Comparison of ENCODE assay signal across 8 mouse cellular contexts in genomic region chr11:70686901-70687566, GRCm38 (mm10). TPM values are rescaled to one million over a fixed set of nuclear protein-coding genes. Genes with fewer than 3 reads are reported as not detected.
A peak's percentile ranks its signal among the peaks of the same experiment; 100 is the strongest.
DNase-seq lines count a peak whose midpoint lies in the region; ATAC-seq and TF ChIP-seq lines count a peak whose summit lies in the region.

No protein-coding gene starts in this region.

- no peaks in the 10 kb centered on the region for H3K27me3 ChIP-seq in neural tube, embryonic 11.5 days (ENCODE audit: control insufficient read depth, insufficient read depth, low read length)
- no peaks in the 10 kb centered on the region for H3K27me3 ChIP-seq in forebrain, embryonic 15.5 days
- H3K27me3 ChIP-seq in intestine, postnatal 0 days (replicated peaks; ENCODE audit: control insufficient read depth, insufficient read depth, low read length): no peaks in the 10 kb centered on the region
- H3K27me3 ChIP-seq in limb, embryonic 15.5 days: no peaks in the 10 kb centered on the region
- no peaks in the 10 kb centered on the region for H3K27me3 ChIP-seq in midbrain, postnatal 0 days (ENCODE audit: insufficient read depth, low read length)

- H3K36me3 ChIP-seq in neural tube, embryonic 11.5 days (ENCODE audit: control insufficient read depth, insufficient read depth, low read length): no peaks in the 10 kb centered on the region
- H3K36me3 ChIP-seq in forebrain, embryonic 15.5 days: peaks cover 25% of the 10 kb centered on the region
- peaks cover 33% of the 10 kb centered on the region for H3K36me3 ChIP-seq in intestine, postnatal 0 days (ENCODE audit: control insufficient read depth, insufficient read depth)
- H3K36me3 ChIP-seq in limb, embryonic 15.5 days: peaks cover 35% of the 10 kb centered on the region
- H3K36me3 ChIP-seq in midbrain, postnatal 0 days (ENCODE audit: insufficient read depth, low read length): peaks cover 15% of the 10 kb centered on the region

- peak overlapping the region; percentile 85 for H3K4me3 ChIP-seq in neural tube, embryonic 11.5 days (ENCODE audit: low read depth, low read length)
- peak overlapping the region; percentile 90 for H3K4me3 ChIP-seq in forebrain, embryonic 15.5 days
- H3K4me3 ChIP-seq in intestine, postnatal 0 days (ENCODE audit: low read depth, low read length): peak overlapping the region; percentile 80
- H3K4me3 ChIP-seq in limb, embryonic 15.5 days: peak overlapping the region; percentile 68
- peak overlapping the region; percentile 76 for H3K4me3 ChIP-seq in midbrain, postnatal 0 days (ENCODE audit: low read depth, low read length)

- TF ChIP-seq CTCF in intestine, postnatal 0 days (IDR thresholded peaks at IDR 0.05; ENCODE audit: low read depth): peak; percentile 42
- TF ChIP-seq CTCF in midbrain, postnatal 0 days (IDR thresholded peaks at IDR 0.05): peak; percentile 35

- H3K9ac ChIP-seq in neural tube, embryonic 11.5 days (ENCODE audit: low read length): peak overlapping the region; percentile 70
- H3K9ac ChIP-seq in forebrain, embryonic 15.5 days (replicated peaks): peak overlapping the region; percentile 87
- peak overlapping the region; percentile 85 for H3K9ac ChIP-seq in intestine, postnatal 0 days (ENCODE audit: low read depth, low read length)
- H3K9ac ChIP-seq in limb, embryonic 15.5 days: peak overlapping the region; percentile 73
- H3K9ac ChIP-seq in midbrain, postnatal 0 days (replicated peaks; ENCODE audit: low read length, poor library complexity, severe bottlenecking): peak overlapping the region; percentile 89

- ATAC-seq in neural tube, embryonic 11.5 days (ENCODE audit: insufficient read depth, low FRiP score, low TSS enrichment): peak; percentile 36; the same call in 1 of the 2 replicates
- peak; percentile 77 for ATAC-seq in forebrain, embryonic 15.5 days (replicated peaks)
- ATAC-seq in intestine, postnatal 0 days: peak; percentile 36; the same call in 1 of the 2 replicates
- ATAC-seq in limb, embryonic 15.5 days (ENCODE audit: insufficient number of reproducible peaks, low FRiP score, low TSS enrichment, low read depth): peak; percentile 50
- no peak; the same call in 1 of the 2 replicates for ATAC-seq in midbrain, postnatal 0 days (ENCODE audit: low FRiP score)

- H3K27ac ChIP-seq in neural tube, embryonic 11.5 days (ENCODE audit: low read depth, low read length): peak overlapping the region; percentile 46
- H3K27ac ChIP-seq in forebrain, embryonic 15.5 days (replicated peaks): peak overlapping the region; percentile 91
- peak overlapping the region; percentile 92 for H3K27ac ChIP-seq in intestine, postnatal 0 days (ENCODE audit: low read depth, low read length)
- peak overlapping the region; percentile 90 for H3K27ac ChIP-seq in limb, embryonic 15.5 days
- peak overlapping the region; percentile 80 for H3K27ac ChIP-seq in midbrain, postnatal 0 days (ENCODE audit: low read depth, low read length)

- DNase-seq in neural tube, embryonic 11.5 days (ENCODE audit: low spot score): peak; percentile 45
- no peak for DNase-seq in neural tube, embryonic 10.5 days (ENCODE audit: extremely low spot score, low spot score)
- DNase-seq in cerebellum, adult 11 months: peak; percentile 69
- DNase-seq in midbrain, postnatal 0 days (ENCODE audit: low spot score): peak; percentile 57
- no peak for DNase-seq in thymus, postnatal 4 days

- 2% methylated on average over 16 of the region's 16 CpGs for WGBS in neural tube, embryonic 11.5 days
- 5% methylated on average over 16 of the region's 16 CpGs for WGBS in forebrain, embryonic 15.5 days
- 1% methylated on average over 16 of the region's 16 CpGs for WGBS in intestine, postnatal 0 days
- WGBS in limb, embryonic 15.5 days: 2% methylated on average over 16 of the region's 16 CpGs
- WGBS in midbrain, postnatal 0 days: 4% methylated on average over 16 of the region's 16 CpGs

- peaks cover 15% of the 10 kb centered on the region for H3K4me1 ChIP-seq in neural tube, embryonic 11.5 days (ENCODE audit: control insufficient read depth, insufficient read depth, low read length)
- peaks cover 32% of the 10 kb centered on the region for H3K4me1 ChIP-seq in forebrain, embryonic 15.5 days
- peaks cover 12% of the 10 kb centered on the region for H3K4me1 ChIP-seq in intestine, postnatal 0 days (replicated peaks; ENCODE audit: control insufficient read depth, insufficient read depth, low read length)
- H3K4me1 ChIP-seq in limb, embryonic 15.5 days: peaks cover 26% of the 10 kb centered on the region
- peaks cover 14% of the 10 kb centered on the region for H3K4me1 ChIP-seq in midbrain, postnatal 0 days (ENCODE audit: insufficient read depth, low read length)

- peak overlapping the region; percentile 87 for H3K4me2 ChIP-seq in neural tube, embryonic 11.5 days (ENCODE audit: low read depth)
- peak overlapping the region; percentile 85 for H3K4me2 ChIP-seq in forebrain, embryonic 15.5 days (replicated peaks)
- H3K4me2 ChIP-seq in intestine, postnatal 0 days (replicated peaks; ENCODE audit: low read depth): peak overlapping the region; percentile 93
- H3K4me2 ChIP-seq in limb, embryonic 15.5 days: peak overlapping the region; percentile 77
- peak overlapping the region; percentile 59 for H3K4me2 ChIP-seq in midbrain, postnatal 0 days (ENCODE audit: low read depth, low read length, poor library complexity, severe bottlenecking)

- H3K9me3 ChIP-seq in neural tube, embryonic 11.5 days (ENCODE audit: control insufficient read depth, low read length): no peaks in the 10 kb centered on the region
- H3K9me3 ChIP-seq in forebrain, embryonic 15.5 days: no peaks in the 10 kb centered on the region
- H3K9me3 ChIP-seq in intestine, postnatal 0 days (ENCODE audit: control insufficient read depth): no peaks in the 10 kb centered on the region
- H3K9me3 ChIP-seq in limb, embryonic 15.5 days: no peaks in the 10 kb centered on the region
- no peaks in the 10 kb centered on the region for H3K9me3 ChIP-seq in midbrain, postnatal 0 days (ENCODE audit: low read length)

RNA-seq across cellular contexts. Expression of gene Camta2, which starts 0.9 kb away (rescaled TPM):
- 10.7 and 10.8 TPM in 2 replicates for polyA plus RNA-seq in neural tube, embryonic 11.5 days (2014; fragmentation: Nextera tagmentation; extraction: Ambion mirVana)
- polyA plus RNA-seq in forebrain, embryonic 15.5 days (2015; fragmentation: Nextera tagmentation; extraction: Ambion mirVana): 17.0 and 17.6 TPM in 2 replicates
- 11.7 and 12.3 TPM in 2 replicates for polyA plus RNA-seq in intestine, postnatal 0 days (2015; fragmentation: Nextera tagmentation; extraction: Ambion mirVana)
- polyA plus RNA-seq in limb, embryonic 15.5 days (2015; fragmentation: Nextera tagmentation; extraction: Ambion mirVana): 12.9 and 14.8 TPM in 2 replicates
- total RNA-seq in midbrain, postnatal 0 days (2014; rRNA removed): 20.3 and 24.0 TPM in 2 replicates
- 23.6 and 24.5 TPM in 2 replicates for polyA plus RNA-seq in midbrain, postnatal 0 days (2015; fragmentation: Nextera tagmentation; extraction: Ambion mirVana)

RNA-seq across cellular contexts. Expression of gene Inca1, which starts 12.9 kb away (rescaled TPM):
- polyA plus RNA-seq in neural tube, embryonic 11.5 days (2014; fragmentation: Nextera tagmentation; extraction: Ambion mirVana): 0.86 and 1.3 TPM in 2 replicates
- 0.69 and 1.5 TPM in 2 replicates for polyA plus RNA-seq in forebrain, embryonic 15.5 days (2015; fragmentation: Nextera tagmentation; extraction: Ambion mirVana)
- 2.8 and 3.3 TPM in 2 replicates for polyA plus RNA-seq in intestine, postnatal 0 days (2015; fragmentation: Nextera tagmentation; extraction: Ambion mirVana)
- 0.91 and 2.1 TPM in 2 replicates for polyA plus RNA-seq in limb, embryonic 15.5 days (2015; fragmentation: Nextera tagmentation; extraction: Ambion mirVana)
- 1.7 and 4.8 TPM in 2 replicates for total RNA-seq in midbrain, postnatal 0 days (2014; rRNA removed)
- 2.1 and 2.2 TPM in 2 replicates for polyA plus RNA-seq in midbrain, postnatal 0 days (2015; fragmentation: Nextera tagmentation; extraction: Ambion mirVana)

RNA-seq across cellular contexts. Expression of gene Kif1c, which starts 13.3 kb away (rescaled TPM):
- 5.4 and 6.5 TPM in 2 replicates for polyA plus RNA-seq in neural tube, embryonic 11.5 days (2014; fragmentation: Nextera tagmentation; extraction: Ambion mirVana)
- 1.4 and 1.5 TPM in 2 replicates for polyA plus RNA-seq in forebrain, embryonic 15.5 days (2015; fragmentation: Nextera tagmentation; extraction: Ambion mirVana)
- 4.4 and 5.4 TPM in 2 replicates for polyA plus RNA-seq in intestine, postnatal 0 days (2015; fragmentation: Nextera tagmentation; extraction: Ambion mirVana)
- 4.3 and 5.3 TPM in 2 replicates for polyA plus RNA-seq in limb, embryonic 15.5 days (2015; fragmentation: Nextera tagmentation; extraction: Ambion mirVana)
- total RNA-seq in midbrain, postnatal 0 days (2014; rRNA removed): 30.9 and 31.7 TPM in 2 replicates
- polyA plus RNA-seq in midbrain, postnatal 0 days (2015; fragmentation: Nextera tagmentation; extraction: Ambion mirVana): 1.6 and 1.9 TPM in 2 replicates

RNA-seq across cellular contexts. Expression of gene Spag7, which starts 17.8 kb away (rescaled TPM):
- 146 and 152 TPM in 2 replicates for polyA plus RNA-seq in neural tube, embryonic 11.5 days (2014; fragmentation: Nextera tagmentation; extraction: Ambion mirVana)
- 148 and 153 TPM in 2 replicates for polyA plus RNA-seq in forebrain, embryonic 15.5 days (2015; fragmentation: Nextera tagmentation; extraction: Ambion mirVana)
- polyA plus RNA-seq in intestine, postnatal 0 days (2015; fragmentation: Nextera tagmentation; extraction: Ambion mirVana): 61.3 and 66.2 TPM in 2 replicates
- polyA plus RNA-seq in limb, embryonic 15.5 days (2015; fragmentation: Nextera tagmentation; extraction: Ambion mirVana): 149 and 172 TPM in 2 replicates
- total RNA-seq in midbrain, postnatal 0 days (2014; rRNA removed): 41.9 and 45.3 TPM in 2 replicates
- polyA plus RNA-seq in midbrain, postnatal 0 days (2015; fragmentation: Nextera tagmentation; extraction: Ambion mirVana): 125 and 131 TPM in 2 replicates

RNA-seq across cellular contexts. Expression of gene Eno3, which starts 30.0 kb away (rescaled TPM):
- polyA plus RNA-seq in neural tube, embryonic 11.5 days (2014; fragmentation: Nextera tagmentation; extraction: Ambion mirVana): 39.3 and 48.9 TPM in 2 replicates
- polyA plus RNA-seq in forebrain, embryonic 15.5 days (2015; fragmentation: Nextera tagmentation; extraction: Ambion mirVana): 6.3 and 8.4 TPM in 2 replicates
- 4.9 and 5.9 TPM in 2 replicates for polyA plus RNA-seq in intestine, postnatal 0 days (2015; fragmentation: Nextera tagmentation; extraction: Ambion mirVana)
- polyA plus RNA-seq in limb, embryonic 15.5 days (2015; fragmentation: Nextera tagmentation; extraction: Ambion mirVana): 71.5 and 252 TPM in 2 replicates
- 7.2 and 9.9 TPM in 2 replicates for total RNA-seq in midbrain, postnatal 0 days (2014; rRNA removed)
- 5.8 and 7.6 TPM in 2 replicates for polyA plus RNA-seq in midbrain, postnatal 0 days (2015; fragmentation: Nextera tagmentation; extraction: Ambion mirVana)

Comparison
In these comparisons a context has a peak if more than half of its experiments do, and no peak if none do; other contexts are left out.
1. DNase-seq: peak in neural tube, embryonic 11.5 days (single experiment), cerebellum, adult 11 months (single experiment) and midbrain, postnatal 0 days (single experiment); none in neural tube, embryonic 10.5 days (single experiment) and thymus, postnatal 4 days (single experiment).
2. Peak in every context shown above with its lines, with median percentiles within 50 percentile points of each other: H3K27ac ChIP-seq, H3K4me2 ChIP-seq, H3K4me3 ChIP-seq and H3K9ac ChIP-seq.